Mouse (Mus musculus) G1E (cell line): ENCODE measurements around the gene Gm42906.

Experiments used
- CTCF ChIP-seq: IDR thresholded peaks from 2 replicates; pipeline ENCODE4 v1.5.1; 2012; ENCODE audit warnings: low read depth, low read length, inconsistent platforms, mixed read lengths
- GATA1 ChIP-seq: IDR thresholded peaks from 2 replicates; pipeline ENCODE4 v1.6.1; 2012; ENCODE audit warnings: borderline replicate concordance, low read length, inconsistent platforms, mixed read lengths
- GATA2 ChIP-seq: IDR thresholded peaks from 2 replicates; pipeline ENCODE4 v1.6.1; 2012; ENCODE audit warnings: low read depth, low read length, inconsistent platforms, borderline replicate concordance
- POLR2AphosphoS5 ChIP-seq: IDR thresholded peaks from 2 replicates; pipeline ENCODE4 v1.6.1; 2012; ENCODE audit warnings: low read depth, low read length, inconsistent platforms; ENCODE audit not compliant: insufficient replicate concordance

GRCm38 (mm10) chr5:151251656-151252055, 176.3 kb downstream of the Gm42906 start:
- TF ChIP-seq GATA1, result no peak
- no peak for TF ChIP-seq CTCF
- no peak for TF ChIP-seq POLR2AphosphoS5
- no peak for TF ChIP-seq GATA2
